Mouse (Mus musculus) cerebellum, adult 2 months (tissue): ENCODE measurements around the gene Tubd1.

ENCODE experiments used
- CTCF ChIP-seq: fragments of 200-500 bp; IDR thresholded peaks from 2 replicates; pipeline ENCODE4 v1.5.1; 2011; ENCODE audit warnings: low read depth, mild to moderate bottlenecking, control low read depth, low read length, moderate library complexity, borderline replicate concordance; ENCODE audit not compliant: insufficient read depth
- POLR2A ChIP-seq: fragments of 200-500 bp; IDR thresholded peaks from 2 replicates; pipeline ENCODE4 v1.6.1; 2011; ENCODE audit warnings: low read length, control low read depth, borderline replicate concordance; ENCODE audit not compliant: insufficient read depth

- no peak for TF ChIP-seq CTCF
- TF ChIP-seq POLR2A = no peak
These were observed 57.3 kb downstream of the Tubd1 start for GRCm38 (mm10) chr11:86602116-86602515.
